Mouse (Mus musculus) limb, embryonic 11.5 days (tissue): ENCODE measurements around the gene Agap1. TPM values are rescaled to one million over a fixed set of nuclear protein-coding genes. Genes with fewer than 3 reads are reported as not detected.

ENCODE experiments used
- ATAC-seq: fragments of 200-750 bp; cut with Nextera tagmentation; 2 replicates; pipeline ENCODE4 v1.8.0; 2017; ENCODE audit warnings: low read depth; ENCODE audit not compliant: insufficient number of reproducible peaks, low FRiP score, low TSS enrichment
- DNase-seq: peaks from one replicate; pipeline ENCODE4 v3.0.0-alpha.2; 2015; ENCODE audit warnings: low spot score
- H3K27ac ChIP-seq: fragments of 300-500 bp; sonication (generic); replicated peaks from 2 replicates; pipeline ENCODE4 v1.5.1; 2014; ENCODE audit warnings: low read depth, mild to moderate bottlenecking, low read length
- H3K27me3 ChIP-seq: fragments of 300-500 bp; sonication (generic); 2 replicates; pipeline ENCODE4 v1.6.1; 2014; ENCODE audit warnings: mild to moderate bottlenecking, low read length, mixed read lengths; ENCODE audit not compliant: control insufficient read depth, insufficient read depth
- H3K36me3 ChIP-seq: fragments of 300-500 bp; sonication (generic); 2 replicates; pipeline ENCODE4 v1.6.1; 2014; ENCODE audit warnings: mild to moderate bottlenecking, low read length, moderate library complexity, mixed read lengths; ENCODE audit not compliant: control insufficient read depth, insufficient read depth
- H3K4me1 ChIP-seq: fragments of 300-500 bp; sonication (generic); 2 replicates; pipeline ENCODE4 v1.6.1; 2014; ENCODE audit warnings: low read length, mixed read lengths; ENCODE audit not compliant: control insufficient read depth, insufficient read depth
- H3K4me2 ChIP-seq: fragments of 300-500 bp; sonication (generic); 2 replicates; pipeline ENCODE4 v1.6.1; 2014; ENCODE audit warnings: low read depth, mild to moderate bottlenecking, moderate library complexity; ENCODE audit not compliant: severe bottlenecking
- H3K4me3 ChIP-seq: fragments of 300-500 bp; sonication (generic); 2 replicates; pipeline ENCODE4 v1.5.1; 2014; ENCODE audit warnings: low read depth, low read length
- H3K9ac ChIP-seq: fragments of 300-500 bp; sonication (generic); 2 replicates; pipeline ENCODE4 v1.6.1; 2014; ENCODE audit warnings: mild to moderate bottlenecking, low read length
- H3K9me3 ChIP-seq: fragments of 300-500 bp; sonication (generic); 2 replicates; pipeline ENCODE4 v1.6.1; 2016; ENCODE audit warnings: low read length; ENCODE audit not compliant: control insufficient read depth
- WGBS: fragments of 180-500 bp; shearing (Covaris S2); extraction: QIAGEN DNeasy Blood & Tissue Kit; methylation state at CpG from one replicate; pipeline ENCODE4 v1.1.7; 2014; 5-methylcytosine and 5-hydroxymethylcytosine counted together
- polyA plus RNA-seq: library from polyadenylated mRNA; unstranded; fragments of >200 nt; fragmentation: Nextera tagmentation; extraction: Ambion mirVana; gene quantifications from 2 replicates; pipeline ENCODE4 v1.2.1, GENCODE M21; 2014

The Agap1 gene
- polyA plus RNA-seq, 1 experiment from 2014 or later, result 14.0 TPM

DNA sequence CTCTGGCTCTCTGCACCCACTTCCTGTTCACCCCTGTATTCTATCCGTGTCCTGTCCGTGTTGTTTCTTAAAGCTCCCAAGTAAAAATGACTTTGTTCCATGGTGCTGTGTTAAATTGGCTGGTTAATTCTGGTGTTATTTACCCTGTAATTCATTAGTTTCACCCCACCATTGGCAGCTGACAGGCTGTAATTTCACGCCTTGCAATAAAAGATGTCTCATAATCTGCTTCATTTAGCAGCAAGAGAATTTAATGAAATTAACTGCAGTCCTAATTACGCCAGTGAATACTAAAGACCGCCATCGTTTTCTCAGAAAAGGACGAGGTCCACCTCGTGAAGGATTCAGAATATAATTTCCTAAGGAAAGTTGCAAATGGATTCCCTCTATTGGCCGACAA lies 245.6 kb downstream of the Agap1 start:
- H3K4me2 ChIP-seq, result no peak overlapping the region
- no peak overlapping the region for H3K4me3 ChIP-seq
- WGBS, result 76% methylated on average over 9 of the region's 9 CpGs
- H3K9ac ChIP-seq, result no peak overlapping the region
- H3K9me3 ChIP-seq, result no peaks in the 10 kb centered on the region
- no peaks in the 10 kb centered on the region for H3K27me3 ChIP-seq
- no peaks in the 10 kb centered on the region for H3K36me3 ChIP-seq
- H3K27ac ChIP-seq, result no peak overlapping the region
- DNase-seq (no peak), ATAC-seq (no peak)
- H3K4me1 ChIP-seq, result peaks cover 25% of the 10 kb centered on the region

DNA sequence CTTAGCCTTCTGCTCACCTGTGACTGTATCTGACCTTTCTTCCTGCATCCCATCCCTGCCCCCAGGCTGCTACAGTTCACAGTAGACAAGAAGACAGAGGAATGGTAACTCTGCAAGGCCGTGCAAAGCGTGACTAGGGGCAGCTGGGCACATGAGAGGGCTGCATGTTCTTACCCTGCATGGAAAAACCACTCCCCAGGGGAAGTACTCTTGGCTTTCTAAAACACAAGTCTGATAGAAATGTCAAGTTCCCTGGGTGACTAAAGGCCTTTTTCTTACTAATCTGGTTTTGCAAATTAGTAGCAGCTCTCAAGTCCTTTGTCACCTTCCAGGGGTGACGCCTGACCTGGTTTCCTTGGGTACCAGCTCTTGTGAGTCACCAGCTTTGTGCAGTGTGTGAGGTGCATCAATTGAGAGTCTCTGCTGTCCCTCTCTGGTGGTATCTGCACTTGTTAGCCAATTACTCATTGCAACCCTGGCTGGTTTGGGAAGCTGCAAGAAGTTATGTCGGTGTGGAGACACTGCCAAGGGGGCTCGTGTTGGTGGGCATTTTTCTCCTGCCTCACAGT lies 246.6 kb downstream of the Agap1 start:
- H3K36me3 ChIP-seq, result no peaks in the 10 kb centered on the region
- H3K4me3 ChIP-seq, result no peak overlapping the region
- H3K4me2 ChIP-seq, result no peak overlapping the region
- no peaks in the 10 kb centered on the region for H3K9me3 ChIP-seq
- ATAC-seq (no peak), DNase-seq (no peak)
- H3K27me3 ChIP-seq, result no peaks in the 10 kb centered on the region
- WGBS, result 81% methylated on average over 5 of the region's 5 CpGs
- H3K27ac ChIP-seq, result no peak overlapping the region
- no peak overlapping the region for H3K9ac ChIP-seq
- peaks cover 31% of the 10 kb centered on the region for H3K4me1 ChIP-seq

DNA sequence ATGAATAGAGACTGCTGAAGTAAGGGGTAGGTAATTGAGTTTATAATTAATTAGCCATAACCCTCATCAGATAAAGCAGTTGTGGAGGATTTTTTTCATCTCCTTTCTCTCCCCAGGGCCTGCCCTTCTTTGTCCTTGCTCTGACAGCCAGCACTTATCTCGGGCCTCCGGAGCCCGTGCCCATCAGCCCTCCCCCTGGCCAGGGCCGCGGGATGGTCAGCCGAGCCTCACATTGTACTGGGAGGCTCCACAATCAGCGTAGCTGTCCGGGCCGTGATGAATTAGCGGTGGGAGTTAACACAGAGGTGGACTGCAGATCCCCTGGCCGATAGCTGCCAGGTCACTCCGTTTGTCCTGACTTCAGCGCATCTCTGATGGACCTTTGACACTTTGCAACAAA lies 248.7 kb downstream of the Agap1 start:
- H3K9ac ChIP-seq, result no peak overlapping the region
- ATAC-seq (no peak), DNase-seq (no peak)
- no peaks in the 10 kb centered on the region for H3K27me3 ChIP-seq
- no peaks in the 10 kb centered on the region for H3K36me3 ChIP-seq
- no peak overlapping the region for H3K4me2 ChIP-seq
- peaks cover 40% of the 10 kb centered on the region for H3K4me1 ChIP-seq
- H3K9me3 ChIP-seq, result no peaks in the 10 kb centered on the region
- H3K4me3 ChIP-seq, result no peak overlapping the region
- no peak overlapping the region for H3K27ac ChIP-seq
- WGBS, result 6% methylated on average over 13 of the region's 13 CpGs

DNA sequence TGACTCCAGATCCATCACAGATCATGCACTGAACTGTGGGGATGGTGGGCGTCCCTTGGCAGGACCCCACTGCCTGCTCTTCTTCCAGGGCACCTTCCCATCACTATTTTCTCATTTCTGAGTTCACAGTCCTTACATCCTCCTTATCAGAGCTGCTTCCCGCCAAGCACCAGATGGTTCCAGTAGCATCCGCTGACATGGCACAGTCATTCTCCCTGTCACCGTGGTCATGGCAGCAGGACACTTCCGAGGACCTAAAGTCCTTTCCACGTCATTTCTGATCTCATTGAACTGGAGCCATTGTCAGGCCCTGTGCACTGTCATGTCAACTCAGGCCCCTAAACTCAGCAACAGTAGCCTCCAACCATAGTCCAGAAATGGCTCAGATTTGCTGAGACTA lies 251.1 kb downstream of the Agap1 start:
- no peak overlapping the region for H3K4me2 ChIP-seq
- H3K4me1 ChIP-seq, result peaks cover 55% of the 10 kb centered on the region
- 90% methylated on average over 6 of the region's 6 CpGs for WGBS
- no peak for DNase-seq
- no peak for ATAC-seq
- H3K9me3 ChIP-seq, result no peaks in the 10 kb centered on the region
- H3K36me3 ChIP-seq, result no peaks in the 10 kb centered on the region
- H3K27ac ChIP-seq, result no peak overlapping the region
- H3K9ac ChIP-seq, result no peak overlapping the region
- no peak overlapping the region for H3K4me3 ChIP-seq
- H3K27me3 ChIP-seq, result no peaks in the 10 kb centered on the region

GRCm38 (mm10) chr1:89706862-89707261 lies 252.3 kb downstream of the Agap1 start:
- no peak for DNase-seq
- Histone ChIP-seq H3K9me3 (no peaks in the 10 kb centered on the region), H3K27ac (no peak overlapping the region), H3K36me3 (no peaks in the 10 kb centered on the region), H3K4me3 (no peak overlapping the region), H3K4me2 (no peak overlapping the region), H3K27me3 (no peaks in the 10 kb centered on the region), H3K4me1 (peaks cover 57% of the 10 kb centered on the region), H3K9ac (no peak overlapping the region)
- no peak for ATAC-seq
- 79% methylated on average over 2 of the region's 2 CpGs for WGBS

GRCm38 (mm10) chr1:89707756-89708480 lies 253.3 kb downstream of the Agap1 start:
- Histone ChIP-seq H3K27ac (no peak overlapping the region), H3K27me3 (no peaks in the 10 kb centered on the region), H3K36me3 (no peaks in the 10 kb centered on the region), H3K9ac (no peak overlapping the region), H3K4me3 (no peak overlapping the region), H3K4me2 (no peak overlapping the region), H3K4me1 (peaks cover 53% of the 10 kb centered on the region), H3K9me3 (no peaks in the 10 kb centered on the region)
- ATAC-seq, result no peak
- WGBS, result 40% methylated on average over 15 of the region's 15 CpGs
- no peak for DNase-seq

DNA sequence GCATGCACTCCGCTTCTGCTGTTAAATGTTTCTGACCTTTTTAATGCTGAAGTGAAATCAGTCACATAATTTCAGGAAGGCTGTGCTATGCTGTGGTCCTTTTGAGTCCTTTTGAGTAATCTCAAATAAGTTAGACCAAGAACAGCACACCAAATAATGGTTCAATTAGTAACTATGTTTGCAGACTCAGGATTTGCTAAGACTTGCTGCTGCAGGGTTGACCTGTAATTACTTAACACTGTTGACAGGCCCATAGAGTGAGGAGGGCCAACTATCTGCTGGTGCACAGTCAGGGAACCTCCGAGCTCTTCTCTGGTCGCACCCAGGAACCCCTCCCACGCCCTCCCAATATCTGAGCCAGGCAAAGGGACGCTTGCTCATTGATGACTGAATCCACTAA lies 255.2 kb downstream of the Agap1 start:
- no peak overlapping the region for H3K4me2 ChIP-seq
- H3K4me3 ChIP-seq, result no peak overlapping the region
- no peaks in the 10 kb centered on the region for H3K9me3 ChIP-seq
- H3K27ac ChIP-seq, result no peak overlapping the region
- no peak for DNase-seq
- H3K27me3 ChIP-seq, result no peaks in the 10 kb centered on the region
- no peaks in the 10 kb centered on the region for H3K36me3 ChIP-seq
- 85% methylated on average over 5 of the region's 5 CpGs for WGBS
- H3K9ac ChIP-seq, result no peak overlapping the region
- no peak for ATAC-seq
- peaks cover 53% of the 10 kb centered on the region for H3K4me1 ChIP-seq

GRCm38 (mm10) chr1:89713681-89714080 lies 259.1 kb downstream of the Agap1 start:
- no peak overlapping the region for H3K27ac ChIP-seq
- no peak for ATAC-seq
- no peak overlapping the region for H3K4me2 ChIP-seq
- no peak overlapping the region for H3K9ac ChIP-seq
- no peak for DNase-seq
- no peaks in the 10 kb centered on the region for H3K9me3 ChIP-seq
- no peaks in the 10 kb centered on the region for H3K36me3 ChIP-seq
- H3K4me1 ChIP-seq, result peaks cover 31% of the 10 kb centered on the region
- no peaks in the 10 kb centered on the region for H3K27me3 ChIP-seq
- no peak overlapping the region for H3K4me3 ChIP-seq
- WGBS, result 25% methylated on average over 5 of the region's 5 CpGs
